Mouse (Mus musculus): Measurements from ENCODE around the gene Pak6.

Pak6 gene

DNA sequence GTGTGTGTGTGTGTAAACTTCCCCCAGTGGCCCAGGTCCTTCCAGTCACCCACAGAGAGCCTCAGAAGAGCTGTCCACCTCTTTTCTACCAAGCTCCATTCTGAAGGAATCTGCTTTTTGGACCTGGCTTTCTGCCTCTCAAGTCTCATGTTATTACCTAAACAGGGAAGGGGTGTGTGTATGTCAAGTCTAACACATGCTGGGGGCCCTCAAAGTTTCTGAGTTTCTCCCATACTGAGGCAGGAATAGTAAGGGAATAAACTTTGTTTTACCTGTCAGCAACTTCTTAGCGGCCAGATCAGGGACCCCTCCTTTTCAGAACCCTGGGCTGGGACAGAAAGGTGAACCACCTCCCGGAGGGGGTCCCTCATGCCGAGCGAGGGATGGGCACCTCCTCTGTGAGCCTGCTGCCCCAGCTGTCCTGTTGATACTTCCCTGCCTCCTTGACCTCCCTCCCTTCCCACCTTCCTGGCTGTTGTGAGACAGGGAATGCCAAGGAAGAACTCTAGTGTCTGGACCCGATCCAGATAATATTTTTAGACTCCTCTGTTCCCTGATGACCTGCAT lies 34.3 kb downstream of the Pak6 start:
- DNase-seq (ENCODE audit: low spot score in 2 of 2) = no peak

DNA sequence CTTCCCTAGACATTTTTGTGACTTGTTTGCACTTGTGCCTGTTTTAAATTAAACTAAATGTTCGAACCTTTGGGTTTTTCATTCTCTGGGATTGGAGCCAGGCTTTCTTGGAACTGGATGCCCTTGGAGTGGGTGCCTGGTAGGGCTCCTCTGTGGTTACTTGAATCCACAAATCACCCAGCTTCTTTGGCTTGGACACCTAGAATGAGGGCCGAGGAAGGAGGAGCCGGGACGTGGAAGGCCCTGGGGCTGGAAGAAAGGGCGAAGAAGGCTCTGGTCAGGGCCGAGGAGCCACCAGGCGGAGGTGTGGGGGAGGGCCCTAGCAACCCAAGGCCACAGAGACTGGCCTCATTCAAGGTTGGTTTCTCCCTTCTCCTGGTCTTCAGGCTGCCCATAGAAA lies 34.9 kb downstream of the Pak6 start:
- no peak for DNase-seq (ENCODE audit: low spot score in 2 of 2)

DNA sequence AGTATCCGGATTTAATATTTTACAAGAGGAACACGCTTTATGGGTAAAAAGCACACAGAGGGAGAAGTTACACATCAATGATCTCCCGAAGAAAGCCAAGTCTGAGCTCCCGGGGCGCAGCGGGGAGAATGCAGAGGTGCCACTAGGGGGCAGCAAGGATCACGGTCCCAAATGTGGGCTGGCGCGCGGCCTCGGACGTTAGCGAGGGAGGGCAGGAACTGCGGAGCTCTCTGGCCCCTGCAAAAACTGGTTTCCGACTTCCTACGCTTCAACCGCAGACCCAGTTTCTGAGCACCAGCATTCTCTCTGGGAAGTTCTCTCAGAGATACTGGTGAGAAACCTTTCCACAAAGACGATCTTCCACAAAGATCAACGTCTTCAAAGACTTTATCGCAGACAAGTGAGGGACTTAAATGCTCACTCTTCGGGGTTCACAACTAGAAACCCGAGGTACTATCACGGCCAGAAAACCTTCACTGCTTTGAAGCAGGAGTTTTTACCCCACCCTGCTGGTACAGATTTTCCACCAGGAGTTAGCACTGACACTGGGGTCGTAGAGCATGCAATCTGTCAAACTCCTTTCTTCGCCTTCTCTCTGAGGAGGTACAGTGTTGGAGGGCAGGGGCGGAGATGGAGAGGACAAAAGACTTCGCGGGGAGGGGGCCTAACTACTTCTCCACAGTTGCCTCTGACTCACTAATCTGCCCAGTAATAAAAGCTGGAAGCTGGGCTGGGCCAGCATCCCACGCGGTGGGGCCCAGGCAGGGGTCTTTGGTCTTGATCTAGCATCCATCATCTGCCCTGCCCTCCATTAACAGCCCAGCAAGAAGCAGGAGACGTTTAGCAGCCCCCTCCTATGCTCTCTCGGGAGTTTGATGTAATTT lies 37.3 kb downstream of the Pak6 start:
- peak; percentile 60 to 79 for DNase-seq (ENCODE audit: low spot score in 2 of 2)

DNA sequence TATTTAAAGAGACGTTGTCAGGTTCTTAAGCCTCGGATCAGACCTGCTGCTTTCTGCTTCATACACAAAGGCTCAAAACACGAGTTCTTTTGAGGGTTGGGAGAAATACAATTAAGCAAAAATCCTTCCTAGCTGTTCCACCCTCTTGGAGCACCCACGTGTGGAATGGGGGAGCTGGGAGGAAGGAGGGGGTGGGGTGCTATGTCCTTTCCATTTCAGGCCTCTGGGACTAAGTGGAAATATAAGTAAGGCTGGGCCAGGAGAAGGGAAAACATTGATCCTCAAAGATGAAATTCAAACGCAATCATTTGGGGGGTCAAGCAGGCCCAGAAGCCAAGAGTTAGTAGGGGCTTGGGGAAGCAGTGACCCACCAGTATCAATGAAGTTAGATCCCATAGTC lies 38.1 kb downstream of the Pak6 start:
- no peak for DNase-seq (ENCODE audit: low spot score in 2 of 2)

DNA sequence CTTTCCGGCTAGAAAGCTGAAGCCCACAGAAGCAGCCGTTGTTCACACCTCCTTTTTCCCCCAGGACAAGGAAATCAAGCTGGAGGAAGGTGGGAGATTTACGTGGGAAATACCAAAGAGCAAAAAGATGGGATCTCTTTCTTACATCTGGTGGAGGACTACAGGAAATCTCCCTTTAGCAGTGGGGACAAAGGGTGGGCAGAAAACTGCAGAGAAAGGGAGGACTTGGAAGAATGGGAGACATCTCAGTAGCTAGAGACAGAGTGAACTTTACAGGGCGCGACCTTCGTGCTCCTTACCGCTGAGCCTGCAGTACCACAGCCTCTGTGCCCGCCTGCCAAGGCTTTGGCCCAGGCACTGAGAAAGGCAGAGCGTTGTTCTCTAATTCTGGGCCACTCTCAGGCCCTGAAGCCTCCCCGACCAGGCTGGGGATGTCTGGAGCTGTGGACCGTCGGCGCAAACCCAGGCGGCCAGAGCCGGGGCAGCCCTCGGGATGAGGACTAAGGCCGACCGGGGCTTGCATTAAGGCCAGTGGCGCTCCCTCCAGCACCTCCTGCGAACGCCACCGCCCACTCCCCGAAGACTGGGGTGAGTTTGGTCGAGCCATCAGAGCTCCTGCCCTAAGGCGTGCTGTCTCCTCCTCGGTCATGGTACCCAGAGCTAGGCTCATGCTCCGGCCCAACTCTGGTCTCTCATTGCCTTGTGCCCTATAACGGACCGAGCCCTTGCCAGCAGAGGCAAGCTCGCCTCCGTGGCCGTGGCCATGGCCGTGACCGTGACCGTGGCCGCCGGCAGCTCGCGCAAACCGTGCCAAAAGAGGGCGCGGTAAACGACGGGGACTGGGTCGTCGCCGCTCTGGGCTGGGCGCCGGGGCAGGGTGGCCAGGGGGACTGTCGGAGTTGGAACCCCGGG lies 39.1 kb downstream of the Pak6 start:
- DNase-seq (ENCODE audit: low spot score in 2 of 2) = no peak

DNA sequence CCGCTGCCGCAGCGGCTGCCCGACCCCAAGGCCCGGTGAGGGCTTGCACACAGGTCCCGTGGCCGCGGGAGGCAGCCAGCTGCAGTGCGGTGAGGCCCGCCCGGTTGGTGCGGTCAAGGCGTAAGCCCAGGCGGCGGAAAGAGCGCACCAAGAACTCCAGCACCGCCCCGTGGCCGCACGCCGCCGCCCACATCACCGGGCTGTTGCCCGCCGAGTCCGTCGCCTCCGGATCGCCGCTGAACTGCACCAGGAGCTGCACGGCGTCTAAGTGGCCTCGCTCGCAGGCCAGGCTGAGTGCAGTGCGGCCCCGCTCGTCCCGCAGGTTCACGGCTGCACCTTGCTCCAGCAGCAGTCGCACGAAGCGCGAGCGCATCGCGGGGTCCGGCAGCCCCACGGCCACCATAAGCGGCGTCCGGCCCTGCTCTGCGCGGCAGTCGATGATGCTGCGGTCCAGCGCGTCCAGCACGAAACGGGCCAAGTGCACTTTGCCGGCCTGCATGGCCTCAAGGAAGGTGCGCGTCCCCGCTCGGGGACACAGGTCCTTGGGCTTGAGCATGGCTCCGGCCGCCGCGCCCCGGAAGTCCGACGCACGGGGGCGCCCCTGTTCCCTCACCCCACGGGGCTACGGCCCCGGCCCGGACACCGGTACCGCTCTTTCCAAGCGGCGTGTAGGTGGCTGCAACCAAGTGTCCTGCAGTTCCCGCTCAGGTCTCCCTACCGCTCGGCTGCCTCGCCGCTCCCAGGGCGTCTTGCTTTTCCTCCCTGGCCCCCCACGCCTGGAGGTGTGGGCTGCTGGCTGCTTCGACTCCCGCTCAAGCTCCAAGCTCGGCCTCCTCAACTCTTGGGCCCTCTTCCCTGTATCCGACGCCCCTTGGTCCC lies 40.0 kb downstream of the Pak6 start:
- DNase-seq (ENCODE audit: low spot score in 2 of 2) = no peak

DNA sequence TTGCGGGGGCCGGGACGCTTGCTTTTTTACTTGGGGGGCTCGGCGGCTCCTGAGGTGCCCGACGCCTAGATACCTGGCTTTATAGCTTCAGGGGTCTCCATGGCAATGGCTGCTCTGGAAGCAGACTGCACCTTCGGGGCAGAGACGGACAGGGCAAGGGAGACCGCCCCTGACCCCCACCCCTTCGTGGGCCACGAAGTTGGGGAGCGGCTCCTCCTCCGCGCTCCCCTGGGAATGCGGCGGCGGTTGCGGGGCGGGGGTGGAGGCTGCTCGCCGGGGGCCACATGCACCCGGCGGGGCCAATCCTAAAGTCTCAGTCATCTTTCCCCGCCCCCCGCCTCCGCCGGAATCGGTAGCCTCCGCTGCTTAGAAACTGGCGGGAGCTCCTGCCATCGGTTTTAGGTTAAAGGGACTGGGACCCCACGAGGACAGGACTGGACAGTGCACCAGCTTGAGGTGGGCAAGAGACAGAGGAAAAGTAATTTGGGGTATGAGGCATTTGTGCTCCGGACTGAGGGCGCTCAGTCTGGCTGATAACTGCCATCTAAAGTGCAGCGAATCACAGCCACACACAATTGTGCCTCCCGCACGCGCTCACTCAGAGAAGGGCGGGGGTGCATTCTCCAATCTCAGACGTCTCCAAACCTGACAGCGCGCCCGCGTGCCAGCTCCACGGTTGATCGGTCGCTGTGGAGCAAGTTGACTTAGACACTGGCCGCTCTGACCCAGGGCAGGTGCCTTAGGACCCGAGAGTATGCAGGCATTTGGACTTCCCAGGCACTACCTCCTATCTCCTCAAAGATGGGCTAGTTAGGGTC lies 41.0 kb downstream of the Pak6 start, which contains the start of gene Ankrd63:
Gene Ankrd63, minus strand, starts transcription at position 51 of the 818 bp plus-strand sequence.
- no peak for DNase-seq (ENCODE audit: low spot score in 2 of 2)

DNA sequence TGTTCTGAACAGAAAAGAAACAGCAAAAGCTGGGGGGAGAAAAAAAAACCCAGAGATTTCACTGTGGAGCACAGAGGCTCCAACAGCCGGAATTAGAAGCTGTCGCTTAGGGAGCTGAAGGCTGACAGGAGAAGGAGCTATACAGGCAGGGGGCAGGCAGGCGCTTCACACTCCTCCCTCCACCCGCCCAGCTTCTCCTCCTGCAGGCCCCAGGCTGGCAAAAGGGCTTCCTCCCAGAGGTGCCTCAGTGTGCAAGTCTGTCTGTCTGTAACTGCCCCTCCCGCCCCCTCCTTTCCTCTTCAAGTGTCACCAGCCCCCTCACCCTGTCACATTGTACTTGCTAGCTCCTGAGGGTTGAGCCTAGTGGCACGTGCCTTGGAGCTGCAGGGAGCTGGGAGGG lies 43.3 kb downstream of the Pak6 start:
- DNase-seq (ENCODE audit: low spot score in 2 of 2) = no peak

DNA sequence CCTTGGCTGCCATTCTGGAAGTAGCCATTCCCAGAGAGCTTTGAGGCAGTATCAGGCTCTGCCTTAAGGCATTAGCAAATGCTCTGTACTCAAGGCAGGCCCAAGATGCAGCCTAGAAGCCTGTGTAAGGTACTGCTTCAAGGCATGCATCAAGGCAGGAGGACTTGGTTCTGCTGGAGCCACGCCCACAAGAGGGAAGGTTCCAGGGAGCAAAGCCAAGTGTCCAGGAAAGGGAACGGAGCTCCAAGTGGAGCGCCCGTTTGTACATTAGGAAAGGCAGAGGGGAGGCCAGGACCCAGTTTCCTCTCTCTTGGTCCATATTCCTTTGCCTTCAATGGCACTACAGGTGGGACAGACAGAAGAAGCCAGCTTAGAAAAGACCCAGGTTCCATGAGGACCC lies 45.4 kb downstream of the Pak6 start:
- no peak for DNase-seq (ENCODE audit: low spot score in 2 of 2)

DNA sequence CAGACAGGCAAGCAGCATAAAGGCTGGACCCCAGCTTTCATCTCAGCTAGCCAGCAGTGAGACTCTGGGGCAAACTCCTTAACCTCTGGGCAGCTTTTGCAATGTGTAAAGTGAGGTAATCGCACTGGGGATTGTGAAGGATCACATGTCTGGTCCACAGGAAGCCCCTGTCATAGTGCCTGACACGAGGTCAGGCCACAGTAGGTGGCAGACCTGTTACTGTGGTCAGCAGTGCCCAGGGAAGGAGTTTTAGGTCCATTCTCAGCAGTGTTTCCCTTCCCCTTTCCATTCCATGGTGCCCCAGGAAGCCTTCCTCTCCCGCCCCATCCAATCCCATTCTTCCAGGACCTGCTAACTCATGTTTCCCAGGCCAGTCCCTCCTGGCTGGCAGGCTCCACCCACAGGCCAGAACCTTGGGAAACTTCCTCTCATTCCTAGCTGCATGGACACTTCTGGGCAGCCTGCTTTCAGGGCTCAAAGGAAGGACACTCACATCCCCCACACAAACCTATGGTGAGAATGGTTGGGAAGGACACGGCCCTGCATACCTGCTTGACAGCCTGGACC lies 46.6 kb downstream of the Pak6 start:
- no peak for DNase-seq (ENCODE audit: low spot score in 2 of 2)

DNA sequence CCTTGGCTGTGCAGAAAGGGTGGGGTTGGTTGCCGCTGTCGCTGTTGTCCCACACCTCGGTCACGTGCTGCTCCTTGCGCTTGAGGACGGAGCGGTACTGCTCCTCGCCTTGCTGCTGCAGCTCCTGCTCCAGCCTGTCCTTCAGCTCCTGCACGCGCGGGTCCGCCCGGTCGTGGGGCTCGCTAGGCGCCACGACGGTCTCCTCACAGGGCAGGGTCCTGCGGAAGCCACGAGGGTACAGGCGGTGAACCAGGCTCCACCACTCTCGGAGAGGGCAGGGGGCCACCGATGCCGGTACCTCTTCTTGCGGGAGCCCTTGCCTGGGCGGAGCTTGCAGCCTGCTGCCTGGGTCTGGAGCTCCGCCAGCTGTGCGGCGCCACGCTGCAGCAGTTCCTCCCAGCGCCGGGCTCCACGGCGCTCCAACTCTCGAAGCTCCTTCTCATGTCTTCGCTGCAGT lies 48.0 kb downstream of the Pak6 start:
- DNase-seq (ENCODE audit: low spot score in 2 of 2) = no peak

DNA sequence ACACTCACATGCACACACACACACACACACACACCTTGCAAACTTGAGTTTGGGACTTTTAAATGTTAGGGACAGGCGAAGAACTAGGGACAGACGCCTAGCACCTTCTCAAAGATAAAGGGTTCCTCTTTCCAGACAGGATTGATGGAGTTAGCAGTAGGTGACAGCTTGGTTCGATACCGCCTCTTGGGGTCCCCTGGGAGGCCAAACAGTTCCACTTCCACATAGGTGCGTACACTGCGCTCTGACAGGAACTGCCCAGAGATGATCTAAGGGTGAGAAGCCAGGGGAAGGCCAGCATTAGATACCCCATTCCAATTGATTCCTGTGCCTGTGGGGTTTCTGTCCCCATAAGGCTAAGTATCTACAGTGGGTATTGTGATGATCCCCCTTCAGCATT lies 50.5 kb downstream of the Pak6 start:
- no peak for DNase-seq (ENCODE audit: low spot score in 2 of 2)

DNA sequence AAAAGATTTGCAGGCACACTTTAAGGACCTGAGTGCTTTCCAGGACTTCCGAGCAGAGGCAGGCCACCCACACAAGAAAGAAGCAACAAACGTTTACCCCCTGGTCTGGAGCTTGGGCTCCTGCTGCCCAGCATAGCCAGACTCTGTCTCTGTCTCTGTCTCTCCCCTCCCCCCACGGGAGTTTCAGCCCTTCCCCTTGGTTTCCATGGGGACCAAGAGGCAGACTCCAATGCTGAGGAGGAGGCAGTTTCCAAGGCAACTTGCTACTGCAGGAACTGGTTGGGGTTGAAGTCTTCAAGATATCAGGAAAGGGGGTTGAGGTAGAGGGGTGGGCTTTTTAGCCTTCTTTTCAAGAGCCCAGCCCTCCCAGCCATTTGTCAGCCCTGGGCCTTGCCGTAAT lies 51.1 kb downstream of the Pak6 start:
- no peak for DNase-seq (ENCODE audit: low spot score in 2 of 2)

DNA sequence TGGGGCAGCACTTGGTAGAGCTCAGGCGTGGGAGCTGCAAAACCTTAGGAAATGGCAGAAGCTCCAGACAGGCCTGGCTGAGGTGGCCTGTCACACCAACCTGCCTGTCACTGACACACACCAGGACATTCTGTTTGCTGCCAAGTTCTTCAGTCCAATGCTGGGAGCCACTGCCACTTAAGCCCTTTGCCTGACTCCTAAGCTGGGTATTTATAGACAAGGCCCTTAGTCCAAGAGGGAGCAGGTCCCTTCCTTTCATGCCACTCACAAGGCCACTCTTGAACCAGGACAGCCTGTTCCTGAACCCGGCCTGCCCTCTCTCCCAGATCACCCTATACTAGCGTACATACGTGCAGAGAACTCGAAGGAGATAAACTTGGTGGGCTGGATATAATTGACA lies 53.6 kb downstream of the Pak6 start:
- DNase-seq (ENCODE audit: low spot score in 2 of 2) = peak; percentile 79 to 85

DNA sequence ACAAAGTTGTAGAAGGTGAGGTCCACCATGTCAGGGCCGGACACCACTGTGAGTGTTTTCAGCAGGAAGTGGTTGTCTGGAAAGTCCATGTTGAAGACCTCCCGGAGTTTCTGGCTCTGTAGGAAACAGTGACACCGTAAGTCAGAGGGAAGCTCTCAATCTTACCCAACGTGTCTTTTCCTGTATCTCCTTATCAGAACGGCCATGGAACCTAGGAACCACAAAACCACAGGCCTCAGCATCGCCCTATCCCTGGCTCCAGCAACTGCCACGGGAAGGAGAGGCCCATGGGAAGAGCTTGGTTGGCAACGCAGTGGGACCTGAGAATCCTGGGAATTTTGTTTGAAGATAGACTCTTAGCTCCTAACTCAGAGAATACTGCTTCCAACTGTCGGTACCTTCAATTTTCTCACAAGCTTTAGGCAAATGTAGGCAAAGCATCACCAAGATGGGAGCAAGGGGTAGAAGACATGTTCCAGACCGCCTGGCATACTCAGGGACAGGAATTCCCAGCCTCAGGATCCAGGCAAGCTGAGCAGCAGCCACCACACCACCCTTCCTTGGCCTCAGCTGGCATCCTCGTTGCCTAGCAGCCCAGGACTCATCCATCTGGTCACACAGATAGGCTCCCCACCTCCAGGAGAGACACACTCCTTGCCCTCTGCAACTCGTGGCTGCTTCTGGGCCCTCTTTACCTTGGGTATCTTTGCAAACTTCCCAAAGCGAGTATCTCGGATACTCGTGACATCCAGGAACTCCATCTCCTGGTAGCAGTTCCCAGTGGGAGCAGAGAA lies 60.8 kb downstream of the Pak6 start:
- DNase-seq (ENCODE audit: low spot score in 2 of 2) = no peak

DNA sequence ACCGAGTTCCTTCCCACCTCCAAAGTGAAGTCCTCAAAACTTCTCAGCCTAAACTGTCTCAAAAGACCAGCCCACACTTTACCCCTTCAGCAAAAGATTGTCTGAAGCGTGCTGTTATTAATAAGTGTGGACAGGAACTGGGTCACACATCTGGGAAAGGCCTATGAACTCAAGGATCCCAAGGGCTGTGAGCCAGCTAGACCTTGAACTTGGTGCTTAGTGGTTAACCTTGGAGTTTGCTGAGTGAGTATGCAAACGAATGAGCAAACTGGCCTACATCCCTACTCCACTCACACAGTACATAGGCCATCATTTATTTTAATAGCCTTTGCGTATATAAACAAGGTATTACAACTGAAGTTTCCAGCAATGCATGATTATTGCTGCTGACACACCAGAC lies 62.4 kb downstream of the Pak6 start:
- DNase-seq (ENCODE audit: low spot score in 2 of 2) = no peak

DNA sequence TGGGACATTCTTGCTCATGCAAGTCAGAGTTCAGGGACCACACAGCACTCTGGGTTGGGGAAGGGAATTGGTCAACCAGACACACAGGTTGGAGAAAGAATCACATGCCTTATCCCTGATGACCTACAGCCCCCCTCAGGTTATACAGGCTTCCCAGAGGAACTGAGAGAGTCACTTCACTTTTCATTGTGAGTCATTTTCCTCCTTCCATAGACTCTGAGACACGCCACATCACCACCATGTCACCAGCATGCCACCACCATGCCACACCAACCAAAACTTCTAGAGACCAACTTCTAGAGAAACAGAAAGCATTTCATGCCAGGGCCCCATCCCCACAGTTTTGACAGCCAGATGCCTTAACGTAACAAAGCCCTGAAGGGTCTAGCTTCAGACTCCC lies 63.8 kb downstream of the Pak6 start:
- no peak for DNase-seq (ENCODE audit: low spot score in 2 of 2)

DNA sequence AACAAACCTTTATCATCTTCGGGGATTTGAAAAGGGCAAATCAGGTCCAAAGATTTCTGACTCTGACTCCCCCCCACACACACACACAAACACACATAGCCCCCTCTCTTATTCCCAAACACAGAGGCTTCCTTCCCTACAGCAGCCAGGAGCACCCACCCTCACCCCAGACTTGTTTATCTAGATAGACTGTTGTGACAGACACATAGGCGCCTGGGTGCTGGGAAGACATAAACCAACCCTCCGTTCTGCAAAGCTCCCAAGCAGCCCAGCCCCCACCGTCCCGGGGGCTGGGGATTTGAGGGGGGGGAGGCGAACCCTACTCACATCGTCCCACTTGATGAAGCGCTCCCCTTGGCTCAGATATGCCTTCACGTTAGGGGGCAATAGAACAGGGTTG lies 64.8 kb downstream of the Pak6 start:
- no peak for DNase-seq (ENCODE audit: low spot score in 2 of 2)

DNA sequence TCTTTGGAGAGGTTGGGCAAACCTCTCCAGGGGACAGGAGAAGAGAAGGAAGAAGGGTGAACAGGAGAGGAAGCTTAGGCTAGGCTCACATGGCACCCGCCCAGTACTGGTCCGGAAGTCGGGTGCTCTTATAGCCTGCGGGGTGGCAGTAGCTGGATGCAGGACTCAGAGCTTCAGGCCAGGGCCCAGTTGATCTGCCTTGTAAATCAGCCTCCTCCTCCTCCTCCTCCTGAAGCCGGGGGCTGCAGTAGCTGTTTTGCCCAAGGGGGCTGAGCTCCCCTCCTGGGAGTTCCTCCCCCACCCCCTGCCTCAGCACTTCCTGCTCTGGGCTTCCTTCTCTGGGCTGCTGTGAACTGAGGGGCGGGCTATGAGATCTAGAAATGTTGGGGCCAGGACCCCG lies 65.2 kb downstream of the Pak6 start, which contains the start of gene Plcb2:
Gene Plcb2, minus strand, starts transcription at position 102 of the 400 bp plus-strand sequence.
- no peak for DNase-seq (ENCODE audit: low spot score in 2 of 2)

Measured in heart, adult 9 months (tissue).